Mouse (Mus musculus): Measurements from ENCODE around the gene Angptl1.

DNA sequence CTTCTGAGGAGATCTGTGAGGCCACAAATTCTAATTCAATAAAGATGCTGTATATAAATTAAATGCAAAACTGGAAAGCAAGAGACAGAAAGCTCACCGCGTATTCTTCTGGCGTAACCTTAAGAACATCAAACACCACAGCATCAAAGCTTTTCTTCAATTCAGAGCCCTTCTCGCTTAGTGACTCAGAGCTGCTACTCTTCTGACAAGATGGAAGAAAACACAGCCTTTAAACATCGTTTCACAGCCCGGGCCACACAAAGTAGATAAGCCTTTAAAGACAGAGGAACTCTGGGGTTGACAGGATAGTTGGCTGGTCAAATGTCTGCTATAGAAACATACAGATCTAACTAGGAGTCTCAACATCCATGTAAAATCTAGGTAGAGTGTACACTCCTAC lies 63.3 kb downstream of the Angptl1 start:
- TF ChIP-seq GATA1 (IDR thresholded peaks at IDR 0.05; ENCODE audit: low read length) (no peak), TAL1 (IDR thresholded peaks at IDR 0.05; ENCODE audit: low read length) (no peak)
